Mouse (Mus musculus) cerebellum, adult 11 months (tissue): ENCODE data around the gene Esr1.

ENCODE experiments used
- DNase-seq: peaks from one replicate; pipeline ENCODE4 v3.0.0; 2022

Esr1 gene

GRCm38 (mm10) chr10:4620596-4621504, 9.5 kb downstream of the Esr1 start:
- DNase-seq: no peak

GRCm38 (mm10) chr10:4621505-4621815, 10.1 kb downstream of the Esr1 start:
- no peak for DNase-seq

- DNase-seq: no peak
Observed at GRCm38 (mm10) chr10:4623319-4623718, 11.9 kb downstream of the Esr1 start.

GRCm38 (mm10) chr10:4624581-4624980, 13.2 kb downstream of the Esr1 start:
- DNase-seq: no peak

GRCm38 (mm10) chr10:4625300-4625699, 13.9 kb downstream of the Esr1 start:
- DNase-seq: no peak

- no peak for DNase-seq
Observed at GRCm38 (mm10) chr10:4626432-4626831, 15.0 kb downstream of the Esr1 start.

- DNase-seq: no peak
Observed at GRCm38 (mm10) chr10:4626996-4627395, 15.6 kb downstream of the Esr1 start.

GRCm38 (mm10) chr10:4627415-4627814, 16.0 kb downstream of the Esr1 start:
- no peak for DNase-seq

- DNase-seq: no peak
Observed at GRCm38 (mm10) chr10:4629314-4629713, 17.9 kb downstream of the Esr1 start.

- DNase-seq: no peak
Observed at GRCm38 (mm10) chr10:4632211-4632704, 20.9 kb downstream of the Esr1 start.

- no peak for DNase-seq
Observed at GRCm38 (mm10) chr10:4633287-4634030, 22.1 kb downstream of the Esr1 start.

- DNase-seq: no peak
Observed at GRCm38 (mm10) chr10:4635740-4636139, 24.3 kb downstream of the Esr1 start.

GRCm38 (mm10) chr10:4646074-4646473, 34.7 kb downstream of the Esr1 start:
- no peak for DNase-seq

- DNase-seq: no peak
Observed at GRCm38 (mm10) chr10:4646851-4647250, 35.5 kb downstream of the Esr1 start.

GRCm38 (mm10) chr10:4665380-4665779, 54.0 kb downstream of the Esr1 start:
- DNase-seq: no peak

GRCm38 (mm10) chr10:4667006-4667405, 55.6 kb downstream of the Esr1 start:
- DNase-seq: no peak

GRCm38 (mm10) chr10:4670053-4670452, 58.7 kb downstream of the Esr1 start:
- DNase-seq: no peak

- DNase-seq: no peak
Observed at GRCm38 (mm10) chr10:4671876-4672275, 60.5 kb downstream of the Esr1 start.

GRCm38 (mm10) chr10:4673311-4673816, 62.0 kb downstream of the Esr1 start:
- no peak for DNase-seq

- peak; percentile 15 for DNase-seq
Observed at GRCm38 (mm10) chr10:4674983-4675592, 63.7 kb downstream of the Esr1 start.

- DNase-seq: no peak
Observed at GRCm38 (mm10) chr10:4683106-4683505, 71.7 kb downstream of the Esr1 start.

GRCm38 (mm10) chr10:4683711-4684265, 72.4 kb downstream of the Esr1 start:
- peak; percentile 28 for DNase-seq

GRCm38 (mm10) chr10:4694336-4694865, 83.0 kb downstream of the Esr1 start:
- no peak for DNase-seq
